Mouse (Mus musculus): ENCODE results near the gene Cln5.

- TF ChIP-seq CTCF (IDR thresholded peaks at IDR 0.05) = no peak
- TF ChIP-seq EP300 (IDR thresholded peaks at IDR 0.05; ENCODE audit: insufficient read depth, low read depth, low read length) = no peak
- TF ChIP-seq POLR2A (IDR thresholded peaks at IDR 0.05; ENCODE audit: insufficient read depth, low read depth, low read length) = no peak
These were observed 28.2 kb downstream of the Cln5 start for GRCm38 (mm10) chr14:103098213-103098586.

All from heart, adult 2 months (tissue).